Mouse (Mus musculus): ENCODE results near the gene Rab40c.

DNA sequence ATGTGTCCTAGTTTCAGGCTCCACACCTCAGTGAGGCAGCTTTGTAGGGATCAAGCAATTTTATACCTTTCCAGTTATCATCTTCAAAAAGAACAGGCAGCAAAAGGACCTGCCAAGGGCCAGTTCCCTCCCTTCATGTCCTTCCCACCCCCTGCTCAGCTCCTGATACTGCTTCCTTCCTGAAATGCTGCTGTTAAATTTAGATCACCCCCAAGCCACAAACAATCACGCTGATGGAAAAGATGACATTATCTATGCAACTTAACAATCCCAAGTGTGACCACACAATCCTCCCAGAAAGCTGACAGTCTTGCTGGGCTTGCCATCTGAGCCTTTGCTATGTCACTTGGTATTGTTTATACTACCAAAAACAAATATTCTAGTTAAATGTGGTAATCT lies 5.7 kb downstream of the Rab40c start:
- no peak for TF ChIP-seq POLR2A (IDR thresholded peaks at IDR 0.05; ENCODE audit: insufficient read depth, low read depth, low read length)
- no peak for TF ChIP-seq CTCF (IDR thresholded peaks at IDR 0.05; ENCODE audit: insufficient read depth, low read depth, low read length)

Measured in olfactory bulb, adult 2 months (tissue).